Mouse (Mus musculus): ENCODE measurements around the gene Elmo3. TPM values are rescaled to one million over a fixed set of nuclear protein-coding genes. Genes with fewer than 3 reads are reported as not detected.

The Elmo3 gene
- total RNA-seq, 2 experiments from 2014 or later: 10.1 to 21.9 TPM

DNA sequence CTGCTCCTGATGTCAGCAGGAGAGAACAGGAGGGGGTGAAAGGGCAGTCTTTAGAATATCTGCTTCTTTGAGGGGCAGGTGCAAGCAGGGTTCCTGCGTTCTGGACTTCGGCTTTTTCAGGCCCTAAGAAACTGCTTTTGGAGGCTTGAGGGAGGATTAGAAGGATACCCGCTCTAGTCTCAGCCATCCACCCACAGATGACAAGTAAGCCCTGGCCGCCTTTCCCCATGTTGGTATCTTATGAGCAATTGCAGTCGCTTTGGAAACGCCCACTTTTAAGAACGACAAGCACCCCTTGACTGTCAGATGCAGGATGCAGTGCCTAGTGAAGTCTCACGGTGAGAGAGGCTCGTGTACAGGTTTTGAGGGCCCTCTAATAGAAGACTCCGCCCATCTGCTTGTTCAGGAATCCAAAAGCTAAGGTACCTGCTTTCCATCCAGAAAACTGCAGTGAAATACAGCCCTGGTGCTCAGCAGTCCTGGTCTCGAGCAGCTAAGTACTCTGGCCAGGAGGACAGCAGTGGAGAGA, 13.3 kb downstream of the Elmo3 start:
- ATAC-seq (replicated peaks; ENCODE audit: low FRiP score, poor library complexity, severe bottlenecking): no peak

DNA sequence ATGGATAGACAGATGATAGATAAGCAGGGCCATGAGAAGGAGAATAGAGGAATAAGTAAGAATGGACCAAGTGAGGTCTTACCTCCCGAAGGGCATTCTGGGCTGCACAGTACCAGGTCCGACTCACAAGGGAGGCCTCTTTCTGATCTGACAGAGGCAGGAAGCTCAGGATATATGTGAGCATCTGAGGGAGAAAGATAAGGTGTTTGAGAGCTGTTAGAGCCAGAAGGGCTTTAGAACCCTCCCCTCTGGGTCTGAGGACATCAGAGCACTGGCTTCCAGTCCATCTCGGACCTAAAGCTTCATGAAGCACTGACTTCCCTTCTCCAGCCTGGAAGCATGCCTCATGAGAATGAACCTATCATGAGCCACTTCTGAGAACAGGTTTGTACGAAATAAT, 17.8 kb downstream of the Elmo3 start:
- peak; percentile 78 for ATAC-seq (replicated peaks; ENCODE audit: low FRiP score, poor library complexity, severe bottlenecking)

DNA sequence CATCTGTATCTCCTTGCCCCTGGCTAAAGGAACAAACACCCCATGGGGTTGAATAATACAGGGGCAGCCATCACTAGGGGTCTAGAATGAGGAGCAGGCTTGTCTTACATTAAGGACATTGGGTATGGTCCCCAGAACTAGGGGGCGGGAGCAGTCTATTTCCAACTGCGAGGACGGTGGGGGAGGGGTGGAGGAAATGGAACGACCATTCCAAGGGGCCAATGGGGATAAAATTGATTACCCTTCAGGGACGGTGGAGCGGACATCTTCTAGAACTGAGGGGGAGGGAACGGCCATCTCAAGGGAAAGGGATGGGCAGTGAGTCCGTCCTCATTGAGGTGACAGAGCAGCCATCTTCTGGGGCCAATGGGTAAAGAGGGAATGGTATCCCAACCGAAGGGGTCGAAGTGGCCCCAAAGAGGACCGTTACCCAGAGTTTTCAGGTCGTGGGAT, 20.3 kb downstream of the Elmo3 start:
- ATAC-seq (replicated peaks; ENCODE audit: low FRiP score, poor library complexity, severe bottlenecking): peak; percentile 16

DNA sequence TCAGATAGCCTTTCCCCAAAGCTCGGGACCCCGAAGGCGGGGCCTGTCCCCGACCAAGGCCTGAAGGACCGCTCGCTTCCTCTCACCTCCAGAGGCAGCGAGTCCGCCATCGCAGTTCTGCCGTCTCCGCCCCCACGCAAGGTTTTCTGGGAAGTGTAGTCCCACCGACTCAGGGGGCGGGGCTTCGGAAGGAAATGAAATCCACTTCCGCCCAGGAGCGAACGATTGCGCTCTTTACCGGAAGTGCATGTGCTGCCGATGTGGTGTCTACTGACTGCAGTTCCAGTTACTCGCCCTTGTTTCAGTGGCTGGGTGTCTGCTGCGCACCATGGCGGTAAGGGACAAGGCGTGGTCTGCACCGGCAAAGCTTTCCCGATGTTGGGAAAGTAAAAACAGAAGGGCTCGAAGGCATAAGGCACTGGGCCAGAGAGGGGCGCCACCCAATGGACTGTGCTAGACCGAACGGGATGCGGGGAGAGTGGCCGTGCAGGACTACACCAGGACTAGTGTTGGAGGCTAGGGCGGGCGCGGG, 20.8 kb downstream of the Elmo3 start, which contains the start of the genes Lrrc29 and Tmem208:
Gene Lrrc29 (minus strand): TSS at position 138 of the 532 bp plus-strand sequence.
Gene Tmem208 (plus strand): TSS at position 214 of the 532 bp plus-strand sequence.
- peak; percentile 80 for ATAC-seq (replicated peaks; ENCODE audit: low FRiP score, poor library complexity, severe bottlenecking)

DNA sequence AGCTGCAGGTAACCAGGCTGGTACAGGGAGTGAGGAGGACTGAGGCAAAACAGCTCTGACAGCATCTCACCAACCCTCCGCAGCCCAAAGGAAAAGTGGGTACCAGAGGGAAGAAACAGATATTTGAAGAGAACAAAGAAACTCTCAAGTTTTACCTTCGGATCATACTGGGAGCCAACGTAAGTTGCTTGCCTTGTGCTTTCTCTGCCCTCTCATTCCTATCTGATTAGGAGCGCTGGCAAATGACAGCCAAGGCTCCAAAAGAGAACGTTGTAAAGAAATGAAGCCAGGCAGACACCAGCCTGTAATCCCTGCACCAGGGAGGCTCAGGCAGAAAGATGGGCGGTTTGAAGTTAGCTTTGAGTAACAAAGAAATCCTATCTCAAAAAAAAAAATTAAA, 21.6 kb downstream of the Elmo3 start:
- no peak for ATAC-seq (replicated peaks; ENCODE audit: low FRiP score, poor library complexity, severe bottlenecking)

DNA sequence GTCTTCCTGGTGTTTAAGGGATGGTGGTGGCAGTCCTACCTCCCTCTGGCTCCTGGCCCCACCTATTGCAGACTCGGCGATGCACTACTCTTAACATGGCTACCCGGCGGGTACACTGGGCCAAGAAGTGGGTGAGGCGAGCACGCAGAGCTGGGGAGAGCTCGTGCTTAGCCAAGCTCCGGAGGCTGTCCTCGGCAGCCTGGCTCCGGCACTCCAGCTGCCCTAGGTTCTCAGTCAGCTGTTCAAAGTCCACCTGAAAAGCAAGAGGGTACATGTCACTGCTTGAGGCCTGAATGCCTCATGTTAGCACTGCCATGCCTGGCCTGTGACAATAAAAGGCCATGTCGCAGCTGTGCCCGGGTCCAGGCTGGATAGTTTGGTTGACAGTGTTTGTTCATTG, 24.9 kb downstream of the Elmo3 start:
- ATAC-seq (replicated peaks; ENCODE audit: low FRiP score, poor library complexity, severe bottlenecking): no peak

DNA sequence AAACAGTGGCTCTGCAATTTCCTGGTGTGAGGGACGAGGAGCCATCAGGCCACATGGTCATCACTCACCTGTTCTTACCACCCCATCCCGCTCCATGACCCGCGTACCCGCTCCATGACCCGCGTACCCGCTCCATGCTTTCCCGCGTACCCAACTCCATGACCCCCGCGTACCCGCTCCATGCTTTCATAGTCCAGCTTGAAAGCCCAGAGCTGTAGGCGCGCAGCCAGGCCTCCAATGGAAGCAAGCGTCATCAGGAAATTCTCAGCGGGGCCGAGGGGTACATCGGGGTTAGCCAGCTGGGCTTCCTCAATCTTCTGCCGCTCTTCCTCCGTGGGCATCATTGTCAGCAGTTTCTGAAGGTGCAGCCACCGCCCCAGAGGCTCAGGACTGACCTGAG, 26.1 kb downstream of the Elmo3 start:
- no peak for ATAC-seq (replicated peaks; ENCODE audit: low FRiP score, poor library complexity, severe bottlenecking)

DNA sequence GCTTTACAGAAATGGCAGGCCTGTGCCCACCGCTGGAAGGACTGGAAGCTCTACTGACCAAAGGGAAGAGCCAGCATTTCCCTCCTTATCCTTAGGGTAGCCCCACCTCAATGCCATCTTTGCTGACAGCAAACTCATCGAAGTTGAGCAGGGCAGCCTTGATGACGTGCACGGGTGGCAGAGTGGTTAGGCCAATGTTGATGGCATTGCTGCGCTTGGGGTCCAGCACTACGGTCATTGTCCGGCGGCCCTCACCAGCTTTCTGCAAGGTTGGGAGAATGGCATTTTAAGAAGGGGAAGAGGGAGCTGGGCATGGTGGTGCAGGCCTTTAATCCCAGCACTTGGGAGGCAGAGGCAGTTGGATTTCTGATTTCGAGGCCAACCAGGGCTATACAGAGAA, 26.5 kb downstream of the Elmo3 start:
- ATAC-seq (replicated peaks; ENCODE audit: low FRiP score, poor library complexity, severe bottlenecking): no peak

DNA sequence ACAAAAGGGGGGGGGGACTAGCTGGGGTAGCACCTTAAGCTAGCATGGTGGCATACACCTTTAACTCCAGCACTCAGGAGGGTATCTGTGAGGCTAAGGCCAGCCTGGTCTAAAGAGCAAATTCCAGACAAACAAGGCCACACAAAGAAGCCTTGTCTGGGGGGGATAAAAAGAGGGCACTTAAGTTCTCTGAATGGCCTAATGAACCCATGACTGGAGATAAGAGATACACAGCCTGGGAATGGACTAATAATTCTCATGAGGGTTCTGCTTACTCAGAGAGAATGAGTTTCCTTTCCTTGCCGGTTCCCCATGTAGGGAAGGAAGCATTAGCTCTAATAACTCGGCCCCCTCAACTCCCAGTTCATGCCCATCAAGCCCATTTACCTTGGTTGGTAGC, 27.1 kb downstream of the Elmo3 start:
- ATAC-seq (replicated peaks; ENCODE audit: low FRiP score, poor library complexity, severe bottlenecking): no peak

DNA sequence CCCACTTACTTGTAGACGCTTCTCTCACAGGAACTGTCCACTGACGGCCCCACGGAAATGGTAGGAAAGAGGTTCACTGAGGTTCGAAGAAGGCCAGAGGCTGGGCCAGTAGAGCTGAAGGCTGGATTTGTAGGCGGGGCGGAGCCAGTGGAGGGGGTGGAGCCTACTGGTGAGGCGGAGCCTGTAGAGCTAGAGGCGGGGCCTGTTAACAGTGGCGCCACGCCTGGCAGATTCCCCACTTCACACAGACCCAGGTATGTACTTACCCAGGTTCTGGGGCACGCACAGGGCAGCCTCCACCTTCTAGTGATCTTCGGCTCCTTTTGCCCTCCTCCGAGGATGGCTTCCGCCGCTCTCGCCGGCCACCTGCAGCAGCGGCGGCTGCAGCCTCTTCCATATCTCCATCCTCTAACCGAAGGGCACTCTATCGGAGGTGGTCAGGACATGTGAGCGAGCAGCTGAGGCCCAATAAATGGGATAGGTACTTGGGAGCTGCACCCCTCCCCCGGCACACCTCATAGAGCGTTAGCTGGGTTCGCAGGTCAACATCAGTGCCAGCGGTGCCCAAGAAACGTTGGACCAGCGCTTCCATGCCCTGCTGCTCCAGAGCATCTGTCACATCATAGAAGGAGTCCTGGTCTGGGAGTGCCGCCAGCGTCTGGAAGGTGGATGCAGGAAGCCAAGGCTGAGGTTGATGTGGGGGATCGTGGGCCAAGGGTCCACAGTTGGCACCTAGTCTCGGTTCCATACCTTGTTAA, 31.2 kb downstream of the Elmo3 start:
- ATAC-seq (replicated peaks; ENCODE audit: low FRiP score, poor library complexity, severe bottlenecking): no peak

DNA sequence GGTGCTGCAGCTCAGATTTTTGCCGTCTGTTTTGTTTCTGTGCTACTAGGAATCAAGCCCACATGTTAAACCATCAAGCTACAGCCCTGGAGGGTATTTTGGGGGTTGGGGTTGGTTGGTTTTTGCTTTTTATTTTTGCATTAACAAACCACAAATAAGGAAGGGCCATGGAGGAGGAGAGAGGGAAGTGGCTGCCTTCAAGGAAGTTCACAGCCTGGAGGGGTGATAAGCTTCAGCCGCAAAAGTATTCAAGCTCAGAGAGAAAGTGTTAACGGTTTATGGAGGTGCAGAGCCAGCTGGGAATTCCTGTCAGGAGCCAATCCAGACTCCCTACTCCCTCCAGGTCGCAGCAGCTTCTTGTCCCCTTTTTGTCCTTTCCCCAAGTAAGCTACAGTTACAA, 33.6 kb downstream of the Elmo3 start:
- ATAC-seq (replicated peaks; ENCODE audit: low FRiP score, poor library complexity, severe bottlenecking): no peak

DNA sequence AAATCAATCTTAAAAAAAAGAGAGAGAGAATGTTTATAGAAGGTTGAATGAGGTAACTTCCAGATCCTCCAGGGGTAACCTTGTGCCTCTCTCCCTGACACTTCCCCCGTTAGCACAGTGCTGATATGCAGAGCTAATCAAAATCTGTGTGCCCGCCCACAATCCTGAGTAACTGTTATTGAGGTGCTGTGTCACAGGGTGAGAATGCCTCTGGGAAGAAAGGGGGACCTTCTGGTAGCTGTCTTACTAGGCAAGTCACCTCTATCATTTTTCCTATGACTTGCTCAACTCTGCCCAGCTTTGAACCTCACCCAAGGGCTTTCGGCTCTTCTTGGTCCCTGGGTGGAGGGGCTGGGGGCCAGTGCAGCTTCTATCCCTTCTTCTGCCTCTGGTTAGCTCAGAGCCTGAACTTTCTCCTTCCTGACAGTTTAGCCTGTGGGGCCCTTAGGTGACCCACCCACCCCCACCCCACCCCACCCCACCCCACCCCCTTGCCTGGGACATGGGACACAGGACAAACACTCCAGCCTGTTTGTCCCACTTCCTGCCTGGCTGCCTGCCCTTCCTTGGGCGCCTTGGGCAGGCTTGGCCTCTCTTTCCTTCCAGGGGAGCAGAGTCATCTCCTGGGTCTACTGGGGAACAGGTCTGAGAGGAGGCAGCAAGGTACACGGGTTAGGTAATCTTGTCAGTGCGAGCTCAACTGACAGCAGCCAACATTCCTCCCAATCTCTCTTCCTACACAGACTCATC, 34.7 kb downstream of the Elmo3 start:
- ATAC-seq (replicated peaks; ENCODE audit: low FRiP score, poor library complexity, severe bottlenecking): no peak

DNA sequence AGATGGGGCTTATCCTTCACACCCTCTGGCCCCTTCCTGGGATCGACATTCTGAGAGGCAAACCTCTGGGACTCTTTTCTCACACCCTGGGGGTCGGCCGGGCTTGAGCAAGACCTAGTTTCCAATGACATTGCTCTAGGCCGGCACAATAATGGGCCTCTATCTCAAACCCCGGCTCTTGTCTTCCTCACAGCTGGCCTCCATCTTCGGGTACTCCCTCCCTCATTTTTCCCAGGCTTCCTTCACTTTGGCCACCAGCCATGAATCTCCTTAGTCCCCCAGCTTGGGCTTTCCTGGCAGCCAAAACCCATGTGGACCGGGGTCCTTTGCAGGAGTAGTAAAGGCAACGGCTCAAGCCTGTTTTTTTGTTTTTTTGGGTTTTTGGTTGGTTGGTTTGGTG, 36.0 kb downstream of the Elmo3 start:
- ATAC-seq (replicated peaks; ENCODE audit: low FRiP score, poor library complexity, severe bottlenecking): no peak

DNA sequence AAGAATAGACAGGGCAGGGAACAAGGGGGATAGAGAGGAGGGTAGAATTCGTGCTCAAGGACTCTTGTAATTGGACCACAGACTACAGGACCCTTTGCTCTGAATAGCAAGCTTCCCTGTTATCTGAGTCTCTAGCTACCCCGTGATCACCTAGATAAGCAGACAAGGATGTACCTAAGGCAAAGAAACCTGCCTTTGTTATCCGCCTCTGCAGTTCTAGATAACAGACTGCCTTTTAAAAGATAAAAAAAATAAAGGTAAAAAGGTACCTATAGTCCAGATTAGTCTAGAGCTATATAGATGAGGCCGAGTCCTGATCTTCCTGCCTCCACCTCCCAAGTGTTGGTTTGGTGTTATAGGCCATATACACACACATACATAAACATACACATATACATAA, 37.4 kb downstream of the Elmo3 start:
- no peak for ATAC-seq (replicated peaks; ENCODE audit: low FRiP score, poor library complexity, severe bottlenecking)

DNA sequence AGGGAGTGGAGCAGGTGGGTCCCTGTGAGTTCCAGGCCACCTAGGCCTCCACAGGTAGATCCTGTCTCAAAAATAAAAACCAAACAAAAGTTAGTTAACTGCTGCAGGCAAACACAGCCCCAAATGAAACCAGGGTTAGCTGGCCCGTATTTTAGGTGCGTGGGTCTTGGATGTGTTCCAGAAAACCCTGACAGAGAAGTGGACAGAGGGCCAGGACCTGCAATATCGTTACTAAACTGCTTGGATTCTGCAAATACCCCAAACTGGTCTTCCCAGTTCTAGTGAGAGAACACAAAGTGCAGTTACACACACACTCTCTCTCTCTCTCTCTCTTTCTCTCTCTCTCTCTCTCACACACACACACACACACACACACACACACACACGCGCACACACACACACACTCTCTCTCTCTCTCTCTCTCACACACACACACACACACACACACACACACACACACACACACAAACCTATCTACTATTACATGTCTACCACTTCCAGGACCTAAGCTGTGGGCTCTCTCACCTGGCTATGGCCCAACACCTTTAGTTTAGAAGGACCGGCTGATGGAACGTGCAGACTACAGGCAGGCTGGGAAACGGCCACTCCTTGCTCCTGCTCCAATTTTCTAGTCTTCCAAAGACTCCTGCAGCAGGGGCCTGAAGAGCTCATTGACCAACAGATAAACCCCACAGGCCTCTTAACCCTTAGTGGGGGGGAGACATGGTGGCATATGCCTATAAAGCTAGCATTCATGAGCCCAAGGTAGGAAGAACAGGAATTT, 38.6 kb downstream of the Elmo3 start:
- ATAC-seq (replicated peaks; ENCODE audit: low FRiP score, poor library complexity, severe bottlenecking): no peak

DNA sequence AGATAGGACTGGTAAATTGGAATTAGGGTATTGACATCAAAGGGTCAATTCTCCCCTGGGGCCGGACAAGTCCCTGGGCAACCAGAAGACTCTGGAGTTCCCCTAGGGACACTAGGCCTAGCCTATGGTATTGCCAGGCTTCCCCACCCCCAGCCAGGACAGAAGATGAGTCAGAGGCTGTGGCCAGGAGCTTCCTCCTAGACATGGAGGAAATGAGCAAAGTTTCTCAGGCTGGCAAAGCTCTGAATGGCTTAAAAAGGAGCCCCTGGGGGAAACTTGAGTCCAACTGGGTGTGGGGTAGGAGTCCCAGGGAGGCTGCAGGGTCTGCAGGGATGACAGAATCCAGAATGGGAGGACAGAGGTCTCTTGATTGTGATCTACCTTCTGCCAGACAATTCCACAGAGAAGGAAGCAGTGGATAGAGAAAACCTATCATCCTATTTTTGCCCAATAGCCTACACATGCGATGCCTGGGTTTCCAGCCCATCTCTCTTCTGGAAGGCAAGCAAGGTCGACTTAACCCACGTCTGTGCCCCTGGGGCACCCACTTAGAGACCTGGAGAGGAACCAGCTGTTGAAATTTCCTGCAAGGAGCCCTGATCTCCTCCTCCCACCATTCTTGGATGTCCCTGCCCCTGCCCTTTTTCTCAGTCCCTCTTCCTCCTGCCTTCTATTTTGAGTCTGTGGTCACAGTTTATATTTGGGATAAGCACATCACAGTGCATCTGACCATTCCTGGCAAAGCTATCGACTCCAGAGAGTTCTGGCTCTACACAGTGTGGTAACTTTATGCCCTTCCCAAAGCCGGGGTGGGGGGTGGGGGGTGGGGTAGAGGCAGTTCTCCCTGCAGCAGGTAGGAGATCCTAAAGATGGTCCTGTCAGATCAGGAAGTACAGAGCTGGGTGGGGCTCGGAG, 39.9 kb downstream of the Elmo3 start:
- ATAC-seq (replicated peaks; ENCODE audit: low FRiP score, poor library complexity, severe bottlenecking): no peak

DNA sequence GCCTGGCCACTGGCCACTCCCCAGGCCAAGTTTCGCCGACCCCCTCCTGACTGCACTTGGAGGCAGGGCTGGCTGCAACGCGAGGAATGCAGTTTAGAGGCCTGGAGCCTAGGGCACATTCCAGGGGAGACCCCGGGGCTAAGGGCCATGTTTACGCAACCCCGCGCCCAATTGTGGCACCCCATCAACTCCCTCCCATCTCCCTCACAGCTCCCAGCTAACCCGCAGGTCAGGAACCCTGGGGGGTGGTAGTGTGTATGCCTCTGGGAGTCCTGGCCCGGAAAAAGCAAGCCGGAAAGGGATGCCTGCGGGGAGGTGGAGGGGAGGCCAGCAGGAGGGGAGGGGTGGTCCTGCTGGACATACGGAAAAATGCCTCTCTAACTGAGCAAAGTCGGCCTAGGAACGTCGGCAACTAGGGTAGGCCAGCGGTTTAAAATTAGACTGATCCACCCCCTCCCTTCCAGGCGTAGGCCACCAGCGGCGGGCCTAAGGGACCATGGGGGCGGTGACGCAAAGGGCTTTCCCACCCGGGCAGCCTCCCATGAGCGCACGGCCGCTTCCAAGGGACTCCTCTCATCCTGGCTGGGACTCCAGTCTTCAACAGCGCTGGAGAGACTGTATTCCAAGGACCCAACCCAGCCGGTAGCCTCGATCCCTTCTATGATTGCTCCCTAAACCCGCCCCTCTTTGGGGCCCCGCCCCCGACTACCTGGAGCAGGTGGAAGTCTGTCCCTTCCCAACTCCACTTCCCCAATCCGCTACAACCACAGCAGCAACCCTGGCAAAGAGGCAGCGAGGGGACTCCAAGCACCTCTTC, 41.4 kb downstream of the Elmo3 start:
- 0 out of 2 replicates have a peak, but pooled peaks have one; percentile 1 for ATAC-seq (replicated peaks; ENCODE audit: low FRiP score, poor library complexity, severe bottlenecking)

Data from erythroid progenitor cell, adult 5-6 weeks (primary cell).